Mouse (Mus musculus) right cerebral cortex, postnatal 14 days (tissue): ENCODE measurements at regions not wholly inside any gene's neighbourhood (a gene's known extent, or its start where the extent isn't known, plus 50 kb on each side); places are given as distances from the start of the nearest gene placed in this dataset.
A peak's percentile ranks its signal among the peaks of the same experiment; 100 is the strongest.

Source experiments
- DNase-seq: peaks from one replicate; pipeline ENCODE4 v3.0.0; 2022

DNA sequence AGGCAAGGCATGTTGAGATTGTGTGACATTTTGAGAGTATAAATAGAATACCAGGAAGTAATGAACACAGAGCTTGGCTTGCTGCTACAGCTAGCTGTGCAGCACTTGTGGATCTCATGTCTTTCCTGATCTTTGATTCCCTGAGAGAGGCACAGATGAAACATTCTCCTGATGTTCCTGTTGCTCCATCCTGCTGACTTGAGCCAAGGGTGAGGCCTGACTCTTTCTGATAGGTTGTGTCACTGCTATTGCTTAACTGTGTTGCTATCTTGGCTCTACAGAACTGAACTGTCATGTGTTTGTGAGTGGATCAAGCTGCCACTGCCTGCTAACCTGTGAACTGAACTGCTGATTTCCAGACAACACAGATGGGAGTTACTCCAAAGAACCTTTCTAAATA, 344.5 kb upstream of the Robo1 start:
- no peak for DNase-seq

- no peak for DNase-seq
Observed at GRCm38 (mm10) chr16:71973811-71974210, 334.3 kb upstream of the Robo1 start.

DNA sequence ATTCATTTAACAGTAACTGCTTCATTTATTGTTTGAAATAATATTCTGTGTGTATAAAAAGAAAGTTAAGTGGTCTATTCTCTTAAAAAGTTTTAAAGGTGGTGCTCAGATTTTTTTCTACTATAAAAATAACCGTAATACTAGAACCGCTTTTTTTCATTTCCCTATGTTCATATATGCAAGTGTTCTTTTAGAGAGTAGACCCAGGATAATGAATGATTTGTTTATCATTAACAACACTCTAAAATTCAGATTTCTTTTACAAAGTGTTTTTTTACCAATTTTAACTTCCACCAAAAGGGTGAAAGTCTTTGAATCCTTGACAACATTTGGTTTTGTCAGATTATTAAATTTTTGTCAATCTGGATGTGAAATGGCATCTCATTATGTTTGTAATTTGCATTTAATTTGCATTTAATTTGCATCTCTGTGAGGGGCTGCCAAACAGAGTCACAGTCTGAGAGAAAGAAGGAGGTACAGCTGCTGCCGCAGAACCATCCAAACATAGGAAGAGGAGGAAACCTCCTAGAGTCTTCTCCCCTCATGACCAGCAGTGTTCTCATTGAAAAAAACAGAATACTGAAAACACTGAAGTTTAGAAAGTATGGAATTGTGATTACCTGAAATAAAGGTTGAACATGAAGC, 310.4 kb upstream of the Robo1 start:
- DNase-seq = no peak

DNA sequence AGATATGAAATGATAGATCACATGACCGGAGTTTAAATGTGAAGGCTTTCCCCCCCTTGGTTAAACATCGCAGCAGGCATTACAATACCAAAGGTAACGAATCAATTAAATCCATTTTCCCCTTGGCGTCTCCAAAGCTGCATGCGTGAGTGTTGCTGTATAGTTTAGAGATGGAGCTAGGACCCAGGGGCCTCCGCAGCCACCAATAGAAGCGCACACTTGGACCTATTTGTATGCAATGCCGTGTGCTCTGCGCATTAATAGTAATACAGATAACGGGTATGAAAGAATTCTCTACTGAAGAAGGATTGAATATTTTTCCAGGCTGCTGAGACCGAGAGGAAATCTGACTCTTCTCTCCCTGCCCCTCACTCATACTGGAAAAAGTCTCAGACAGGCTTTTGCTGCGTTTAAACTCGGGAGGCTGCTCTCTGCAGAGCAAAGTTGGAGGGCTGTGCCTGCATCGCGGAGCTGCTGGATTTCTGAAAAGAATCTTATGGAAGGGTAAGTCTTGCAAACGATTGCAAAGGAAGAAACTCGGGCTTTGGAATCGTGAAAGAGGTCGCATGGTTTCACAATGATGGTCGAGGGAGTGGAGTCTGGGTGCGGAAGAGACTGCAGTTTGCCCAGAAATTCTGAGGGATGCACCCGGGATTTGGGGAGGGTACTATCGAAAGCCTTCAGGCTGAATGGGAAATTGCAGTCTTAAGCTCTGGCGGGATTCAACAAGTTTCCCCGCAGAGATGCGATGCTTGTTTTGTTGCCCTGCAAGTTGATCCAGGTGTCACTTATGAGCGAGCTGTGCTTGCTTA, 280.5 kb upstream of the Robo1 start:
- peak; percentile 6 for DNase-seq

GRCm38 (mm10) chr16:72028216-72028610, 279.9 kb upstream of the Robo1 start:
- no peak for DNase-seq

DNA sequence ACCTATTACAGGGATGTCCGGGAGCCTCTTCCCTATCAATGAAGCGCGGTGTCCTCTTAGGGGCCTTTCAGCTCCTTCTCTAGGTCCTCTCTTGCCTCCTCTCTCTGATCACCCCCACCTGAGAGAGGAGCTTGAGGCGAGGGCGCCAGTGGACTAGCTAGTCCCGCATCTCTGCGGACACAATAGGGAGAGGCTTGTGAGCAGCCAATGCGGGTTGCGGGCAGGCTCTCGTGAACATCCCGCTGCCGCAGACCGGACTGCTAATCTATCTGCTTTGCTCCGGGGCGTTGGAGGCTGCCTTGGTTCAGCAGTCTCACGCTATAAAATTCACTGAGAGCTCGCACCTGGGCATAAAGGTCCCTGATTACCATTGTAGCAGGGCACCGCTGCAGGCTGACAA, 279.3 kb upstream of the Robo1 start:
- peak; percentile 21 for DNase-seq

- no peak for DNase-seq
Observed at GRCm38 (mm10) chr16:72029273-72029672, 278.8 kb upstream of the Robo1 start.

DNA sequence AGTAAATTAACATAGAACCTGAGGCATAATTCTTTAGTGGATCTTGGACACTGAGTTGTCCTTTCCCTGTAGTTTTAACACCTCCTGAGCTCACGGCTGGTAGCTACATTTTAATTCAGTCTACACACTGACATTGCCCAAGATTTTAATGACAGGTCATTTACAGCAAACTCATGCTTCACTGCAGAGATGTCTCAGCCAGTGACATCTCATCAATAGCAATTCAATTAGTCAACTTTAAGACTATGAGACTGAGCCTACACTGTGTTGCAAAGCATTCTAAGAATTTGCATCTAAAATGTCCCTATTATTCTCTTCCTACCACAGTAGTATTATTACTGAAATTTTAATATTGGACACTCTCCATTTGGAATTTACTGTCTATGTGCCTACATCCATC, 239.9 kb upstream of the Robo1 start:
- DNase-seq = no peak

DNA sequence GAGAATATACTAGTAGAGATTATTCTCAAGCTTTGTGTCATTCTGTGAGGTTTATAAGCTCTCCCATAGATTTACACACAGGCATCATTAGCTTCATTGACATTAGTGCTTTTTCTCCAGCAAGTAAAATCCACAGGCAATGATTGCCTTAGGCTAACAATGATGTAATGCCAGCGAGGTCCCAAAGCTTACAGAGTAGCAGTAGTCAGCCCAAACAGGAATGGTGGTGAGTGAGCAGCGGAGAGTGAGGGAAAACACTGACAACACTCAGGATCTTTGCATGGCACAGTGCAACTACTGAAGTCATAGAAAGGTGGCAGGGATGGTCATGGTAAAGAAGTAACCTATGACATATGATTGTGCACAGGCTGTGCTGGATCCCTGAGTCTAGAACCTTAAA, 238.5 kb upstream of the Robo1 start:
- DNase-seq = no peak

- no peak for DNase-seq
Observed at GRCm38 (mm10) chr16:72071756-72072471, 236.2 kb upstream of the Robo1 start.

DNA sequence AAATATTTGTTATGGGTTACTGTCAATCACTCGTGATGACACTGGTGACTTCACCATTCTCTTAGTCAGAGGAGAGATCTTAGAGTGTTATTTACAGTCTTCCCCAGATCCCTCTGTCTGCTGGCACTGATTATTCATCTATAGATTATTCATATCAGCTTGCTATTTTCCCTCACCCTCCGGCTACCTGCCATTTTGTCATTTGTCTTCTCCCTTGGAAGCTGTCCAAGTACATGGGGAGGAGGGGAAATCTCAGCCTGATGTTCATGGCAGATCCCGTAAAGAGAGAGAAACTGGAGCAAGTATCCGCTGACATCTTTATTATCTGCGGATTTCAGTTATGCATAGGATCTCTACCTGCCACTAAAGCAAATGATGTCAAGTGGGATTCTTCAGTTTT, 222.9 kb upstream of the Robo1 start:
- DNase-seq = no peak

GRCm38 (mm10) chr16:72088053-72088452, 220.1 kb upstream of the Robo1 start:
- DNase-seq = no peak

- DNase-seq = no peak
Observed at GRCm38 (mm10) chr16:72088916-72089315, 219.2 kb upstream of the Robo1 start.
